Mouse (Mus musculus) spleen, postnatal 4 days (tissue): ENCODE data around the gene 6030408B16Rik.

Experiments used
- DNase-seq, 2 experiments: peaks; one replicate each; pipeline ENCODE4 v3.0.0; 2022; ENCODE audit warnings: low spot score in 2 of 2

The 6030408B16Rik gene

DNA sequence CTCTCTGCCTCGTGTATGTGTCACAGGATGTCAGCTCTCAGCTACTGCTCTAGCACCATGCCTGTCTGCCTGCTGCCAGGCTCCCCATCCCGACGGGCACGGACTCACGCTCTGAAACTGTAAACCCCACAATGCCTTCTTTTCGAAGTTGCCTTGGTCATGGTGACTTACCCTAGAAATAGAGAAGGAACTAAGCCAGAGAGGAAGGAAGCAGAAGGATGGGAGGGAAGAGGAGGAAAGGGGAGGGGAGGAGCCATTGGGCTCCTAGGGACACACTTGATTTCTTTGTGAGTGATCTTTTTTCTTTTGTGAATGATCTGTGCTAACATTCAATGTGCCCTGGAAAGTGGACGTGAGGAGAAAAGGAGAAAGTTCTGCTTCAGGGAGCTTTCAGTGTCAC lies 5.0 kb downstream of the 6030408B16Rik start:
- DNase-seq = no peak

DNA sequence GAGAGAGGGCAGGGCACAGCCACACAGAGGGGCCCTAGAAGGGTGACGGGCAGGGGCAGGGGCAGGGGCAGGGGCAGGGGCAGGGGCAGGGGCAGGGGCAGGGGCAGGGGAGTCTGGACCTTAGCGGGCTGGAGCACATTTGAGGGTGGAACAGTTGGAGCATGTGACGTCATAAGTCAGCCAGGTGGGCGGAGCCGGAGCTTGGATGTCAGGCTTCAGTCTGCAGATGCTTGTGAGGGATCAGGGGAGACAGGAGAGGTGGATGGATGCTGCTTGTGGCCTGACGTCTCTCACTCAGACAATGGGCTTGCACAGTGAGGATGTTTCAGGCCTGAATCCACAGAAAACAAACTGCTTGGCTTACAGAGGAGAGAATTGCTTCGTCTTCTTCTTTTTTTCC lies 5.5 kb downstream of the 6030408B16Rik start:
- DNase-seq = no peak

DNA sequence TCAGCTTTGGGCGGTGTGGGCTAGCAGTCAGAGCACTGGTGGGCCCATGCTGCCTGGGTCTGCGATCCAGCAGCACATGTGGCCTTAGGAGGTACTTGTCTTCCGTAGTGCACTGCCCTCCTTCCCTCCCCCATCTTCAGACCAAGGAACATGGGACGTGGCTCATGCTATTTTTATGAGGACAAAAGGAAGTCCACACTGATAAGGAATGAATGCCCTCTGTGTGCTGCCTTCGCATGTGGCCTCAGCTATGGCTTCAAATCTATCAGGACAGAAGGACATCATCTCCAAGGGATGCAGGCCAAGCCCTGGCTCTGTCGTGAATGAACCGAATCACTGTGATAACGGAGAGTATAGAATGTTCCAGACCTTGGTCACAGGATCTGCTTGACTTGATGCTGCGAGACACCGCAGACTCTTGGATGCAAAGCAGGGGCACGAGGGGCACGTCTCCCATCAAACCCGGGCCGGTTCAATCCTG lies 6.5 kb downstream of the 6030408B16Rik start:
- DNase-seq = no peak

DNA sequence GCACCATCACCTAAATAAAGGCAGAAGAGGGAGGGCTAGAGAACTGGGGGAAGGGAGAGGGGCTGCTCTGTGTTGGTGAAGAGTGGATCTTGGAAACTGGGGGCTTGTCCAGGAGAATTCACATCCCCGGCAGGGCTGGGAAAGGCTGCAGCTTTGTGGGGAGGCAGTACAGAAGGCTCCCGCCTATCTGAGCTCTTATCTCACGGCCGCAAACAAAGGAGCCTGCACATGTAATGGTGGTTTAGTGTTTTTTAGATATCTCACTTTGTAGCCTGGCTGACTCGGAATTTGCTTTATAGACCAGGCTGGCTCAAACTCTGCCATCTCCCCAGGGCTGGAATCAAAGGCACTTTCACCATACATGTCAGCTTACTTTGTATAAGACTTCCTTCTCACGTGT lies 7.1 kb downstream of the 6030408B16Rik start:
- no peak for DNase-seq

DNA sequence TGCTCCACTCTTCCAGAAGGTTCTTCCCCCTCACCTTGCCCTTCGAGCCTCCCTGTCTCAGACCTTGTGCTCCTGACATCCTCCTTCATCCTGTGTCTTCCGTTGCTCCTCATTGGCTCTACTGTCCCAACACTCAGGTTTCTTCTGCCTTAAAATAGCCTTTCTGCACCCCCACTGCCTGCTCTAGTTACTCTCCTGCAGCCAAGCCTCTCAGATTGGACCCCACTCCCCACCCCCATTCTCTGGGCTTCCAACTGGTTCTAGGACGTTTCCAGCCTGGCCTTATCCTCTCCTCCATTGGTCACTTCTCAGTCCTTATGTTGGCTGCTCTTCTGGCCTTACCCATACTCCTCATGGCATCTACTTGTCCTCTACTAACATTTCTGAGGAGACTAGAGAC lies 9.2 kb downstream of the 6030408B16Rik start:
- DNase-seq = no peak

DNA sequence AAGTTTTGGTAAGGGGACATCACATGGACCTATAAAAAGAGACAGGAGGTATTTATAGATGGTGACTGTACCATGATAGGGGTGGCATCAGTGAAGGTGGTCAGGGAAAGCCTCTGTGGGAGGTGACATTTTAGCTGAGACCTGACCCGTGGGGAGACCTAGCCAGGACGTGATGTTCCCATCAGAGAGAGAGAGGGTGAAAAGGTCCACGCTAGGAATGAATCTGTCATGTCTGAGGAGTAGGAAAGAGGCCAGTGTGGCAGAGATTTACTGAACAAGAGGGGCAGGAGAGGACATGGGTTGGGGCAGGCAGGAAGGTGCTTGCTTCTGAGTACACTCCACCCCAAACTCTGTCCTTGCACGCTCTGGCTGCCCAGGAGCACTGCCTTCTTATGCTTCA lies 10.8 kb downstream of the 6030408B16Rik start:
- no peak for DNase-seq

DNA sequence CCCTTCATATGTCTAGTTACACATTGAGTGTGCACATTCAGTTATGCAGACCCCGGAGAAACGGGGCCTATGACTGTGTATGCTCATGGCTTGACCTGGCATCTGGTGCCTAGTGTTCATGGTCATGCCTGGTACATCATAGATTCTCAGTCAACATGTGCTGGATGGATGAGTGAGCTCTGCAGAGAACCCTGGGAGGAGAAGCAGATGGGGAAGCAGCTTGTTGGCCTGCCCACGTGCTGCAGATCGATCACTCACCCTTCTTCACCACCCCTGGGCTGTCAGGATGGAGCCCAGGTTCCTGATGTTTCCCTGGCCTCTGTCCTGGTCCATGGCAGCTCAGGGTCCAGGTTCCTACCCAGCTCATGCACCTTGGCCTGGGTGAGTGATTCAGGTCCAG lies 13.4 kb downstream of the 6030408B16Rik start:
- DNase-seq = no peak

DNA sequence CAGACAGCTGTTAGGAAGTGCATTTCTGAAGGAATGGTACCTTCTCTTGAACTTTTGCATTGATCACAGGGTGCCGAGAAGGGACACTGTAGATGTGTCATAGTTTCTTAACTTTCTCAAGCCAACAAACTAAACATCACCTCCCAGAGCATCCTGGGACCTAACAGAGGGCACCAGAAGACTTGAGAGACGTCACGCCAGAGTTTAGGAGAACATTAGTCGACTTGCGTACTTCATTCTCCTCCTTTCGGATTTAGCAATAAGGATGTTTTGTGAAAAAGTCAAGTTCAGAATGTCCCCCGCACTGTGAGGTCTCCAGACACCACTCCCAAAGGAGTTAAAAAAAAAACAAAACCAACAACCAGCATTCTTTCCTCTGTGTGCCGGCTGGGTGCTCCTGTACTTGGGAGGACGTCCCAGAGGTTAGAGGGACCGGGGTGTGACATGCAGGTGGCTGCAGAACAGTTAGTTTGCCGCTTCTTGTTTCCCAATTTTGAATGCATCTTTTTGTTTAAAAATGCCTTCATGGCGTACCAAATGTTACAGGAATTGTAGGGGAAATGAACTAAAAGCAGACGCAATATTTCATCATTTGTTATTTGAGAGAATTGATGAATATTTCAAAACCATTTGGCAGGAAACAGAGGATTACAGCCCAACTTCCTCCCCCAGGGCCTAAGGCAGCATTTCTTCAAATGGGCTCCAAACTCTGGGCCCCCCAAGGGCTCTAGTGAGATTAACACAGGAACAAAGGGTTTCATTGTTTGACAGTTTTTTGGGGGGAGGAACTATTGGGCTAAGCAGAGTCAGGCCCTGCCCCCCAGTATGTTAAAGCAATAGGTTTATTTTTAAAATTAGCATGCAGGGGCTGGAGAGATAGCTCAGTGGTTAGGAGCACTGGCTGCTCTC lies 15.7 kb downstream of the 6030408B16Rik start:
- no peak for DNase-seq

DNA sequence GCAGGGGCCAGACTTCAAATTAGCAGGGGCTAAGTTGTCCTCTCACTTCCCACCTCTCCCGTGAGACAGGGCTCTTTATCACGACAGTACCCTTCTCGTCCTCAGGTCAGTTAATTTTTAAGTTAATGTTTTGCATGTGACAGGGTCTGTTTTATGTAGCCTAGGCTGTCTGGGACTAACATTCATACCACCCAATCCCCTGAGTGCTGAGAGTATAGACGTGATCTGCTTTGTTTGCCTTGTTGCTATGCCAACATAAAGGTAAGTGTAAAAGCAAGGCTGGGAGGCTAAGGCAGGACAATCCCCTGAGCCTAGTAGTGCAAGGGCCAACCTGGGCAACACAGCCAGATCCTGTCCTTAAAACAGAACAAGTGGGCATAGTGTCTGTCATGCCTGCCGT lies 16.5 kb downstream of the 6030408B16Rik start:
- no peak for DNase-seq

DNA sequence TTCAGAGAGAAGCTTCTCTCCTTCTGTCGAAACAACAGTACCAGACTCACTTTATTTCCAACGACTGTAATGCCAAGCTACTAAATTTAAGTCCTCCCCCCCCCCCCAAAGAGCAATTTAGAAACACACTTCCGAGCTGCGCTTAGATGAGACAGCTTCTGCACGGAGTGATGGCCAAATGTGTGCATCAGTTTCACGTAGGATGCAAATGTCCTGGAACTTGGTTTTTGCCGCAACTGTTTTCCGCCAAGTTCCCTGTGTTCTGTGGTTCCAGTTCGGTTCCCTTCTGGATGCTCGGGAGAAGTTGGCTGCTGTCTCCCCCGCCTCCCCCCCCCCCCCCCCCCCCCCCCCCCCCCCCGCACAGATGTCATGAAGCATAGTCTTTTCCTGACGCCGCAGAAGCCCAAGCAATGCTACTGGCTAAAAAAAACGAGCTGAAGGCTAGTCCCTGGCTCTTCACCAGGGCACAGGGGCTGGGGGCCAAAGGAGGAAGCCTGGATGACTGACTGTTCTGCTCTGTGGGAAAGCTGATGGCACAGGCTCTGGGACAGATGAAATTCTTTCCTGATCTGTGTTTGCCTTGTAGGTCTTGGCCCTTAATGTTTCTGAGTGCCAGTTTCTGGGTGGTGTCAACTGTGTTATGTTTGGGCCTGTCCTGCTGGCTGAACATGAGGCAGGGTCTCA lies 18.2 kb downstream of the 6030408B16Rik start:
- DNase-seq = no peak

DNA sequence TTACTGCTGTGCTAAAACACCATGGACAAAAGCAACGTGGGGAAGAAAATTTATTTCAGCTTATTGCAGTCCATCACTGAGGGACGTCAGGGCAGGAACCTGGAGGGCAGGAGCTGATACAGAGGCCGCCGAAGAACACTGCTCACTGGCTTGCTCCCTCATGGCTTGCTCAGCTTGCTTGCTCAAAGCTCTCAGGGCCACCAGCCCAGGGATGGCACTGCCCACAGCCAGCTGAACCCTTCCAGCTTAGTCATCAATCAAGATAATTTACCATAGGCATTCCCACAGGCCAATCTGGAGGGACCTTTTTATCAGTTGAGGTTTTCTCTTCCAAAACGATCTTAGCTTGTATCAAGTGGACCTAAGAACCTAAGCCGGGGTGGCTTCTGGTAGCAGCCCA lies 19.0 kb downstream of the 6030408B16Rik start:
- DNase-seq = no peak

DNA sequence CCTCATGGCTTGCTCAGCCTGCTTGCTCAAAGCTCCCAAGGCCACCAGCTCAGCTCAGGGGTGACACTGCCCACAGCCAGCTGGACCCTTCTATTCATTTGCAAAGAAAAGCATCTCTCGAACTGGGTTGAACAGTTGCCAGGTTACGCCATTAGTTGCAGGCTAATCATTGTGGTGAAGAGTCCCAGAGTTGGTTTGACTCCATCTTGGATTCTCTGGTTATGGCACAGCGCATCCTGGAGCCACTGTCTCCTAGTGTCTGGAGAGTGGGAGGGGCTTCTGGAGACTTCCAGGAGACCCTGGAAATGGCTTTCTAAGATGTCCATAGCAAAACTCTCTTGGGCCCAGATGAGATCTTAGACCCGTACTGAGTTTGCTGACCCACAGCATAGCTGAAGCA lies 22.4 kb downstream of the 6030408B16Rik start:
- DNase-seq = no peak

DNA sequence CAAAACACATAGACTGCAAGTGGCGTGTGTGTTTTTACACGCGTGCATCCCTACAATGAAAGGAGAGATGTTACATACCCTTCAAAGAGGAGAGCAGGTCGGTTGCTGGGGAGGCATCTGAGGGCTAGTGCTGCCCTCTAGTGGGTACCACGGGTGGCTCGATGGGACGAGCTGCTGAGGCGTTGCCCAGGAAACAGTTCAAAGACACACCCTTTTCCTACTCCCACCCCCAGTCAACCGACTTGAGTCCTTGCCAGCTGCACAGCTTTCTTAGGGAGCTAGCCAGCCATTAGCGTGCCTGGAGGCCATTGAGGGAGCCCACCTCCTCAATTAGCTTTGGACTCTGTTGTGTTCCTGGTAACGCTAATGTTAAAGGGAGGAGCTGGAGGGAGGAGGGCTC lies 22.8 kb downstream of the 6030408B16Rik start:
- peak; percentile 82 to 91 for DNase-seq

DNA sequence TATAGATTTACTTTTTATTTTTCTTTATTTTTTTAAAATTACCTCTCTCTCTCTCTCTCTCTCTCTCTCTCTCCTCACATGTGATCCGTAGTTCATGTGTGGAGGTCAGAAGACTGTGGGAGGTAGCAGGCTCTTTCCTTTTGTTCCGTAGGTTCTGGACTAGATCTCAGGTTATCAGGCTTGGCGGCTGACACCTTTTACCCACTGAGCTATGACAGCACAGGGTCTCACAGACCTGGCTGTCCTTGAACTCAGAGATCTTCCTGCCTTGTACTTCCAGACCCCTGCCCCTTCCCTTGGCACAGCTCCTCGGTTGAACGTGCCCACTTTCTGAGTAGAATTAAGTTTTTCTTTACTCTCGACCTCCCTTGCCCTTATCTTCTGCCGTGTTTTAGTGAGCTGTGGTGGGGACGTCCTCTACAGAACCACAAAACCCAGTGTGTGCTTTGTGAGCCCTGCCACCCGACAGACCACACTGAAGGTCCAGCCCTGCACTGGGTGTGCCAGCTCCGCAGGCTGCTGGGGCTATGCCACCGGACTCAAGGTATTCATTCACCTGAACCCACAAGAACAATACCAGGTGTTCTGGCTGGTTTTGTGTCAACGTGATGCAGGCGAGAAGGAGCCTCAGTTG lies 23.4 kb downstream of the 6030408B16Rik start:
- no peak for DNase-seq

DNA sequence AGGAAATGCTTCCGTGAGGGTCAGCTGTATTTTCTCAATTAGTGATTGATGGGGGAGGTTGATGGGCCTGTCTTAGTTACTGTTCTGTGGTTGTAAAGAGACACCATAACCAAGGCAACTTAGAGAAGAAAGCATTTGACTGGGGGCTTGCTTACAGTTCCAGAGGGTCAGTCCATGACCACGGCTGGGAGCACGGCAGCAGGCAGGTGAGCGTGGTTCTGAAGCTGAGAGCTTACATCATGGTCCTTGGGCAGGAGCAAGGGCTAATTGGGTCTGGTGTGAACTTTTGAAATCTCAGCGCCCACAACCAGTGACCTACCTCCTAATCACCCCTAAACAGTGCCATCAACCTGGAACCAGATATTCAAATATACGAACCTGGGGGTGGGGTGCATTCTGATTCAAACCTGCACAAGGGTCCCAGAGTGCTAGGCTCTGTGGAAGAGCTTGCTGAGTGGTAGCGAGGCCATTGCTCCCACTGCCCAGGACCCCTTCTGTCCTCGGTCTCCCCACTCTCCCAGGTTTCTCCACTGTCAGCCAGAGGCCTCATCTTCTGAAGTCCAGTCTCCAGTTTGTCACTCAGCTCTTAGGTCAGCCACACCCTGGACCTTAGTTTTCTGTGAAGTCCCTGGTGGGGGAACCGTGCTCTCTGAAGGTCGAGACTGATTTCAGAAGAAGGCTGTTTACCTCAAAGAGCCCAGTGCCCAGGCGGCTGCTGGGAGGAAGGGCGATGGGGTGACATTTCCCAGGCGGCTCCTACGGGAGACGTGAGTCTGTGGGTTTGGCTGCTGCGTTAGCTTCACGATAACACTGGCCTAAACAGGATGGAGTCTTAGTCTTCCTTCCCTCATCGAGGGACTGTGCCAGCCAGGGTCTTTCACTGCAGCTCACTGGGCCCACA lies 24.2 kb downstream of the 6030408B16Rik start:
- no peak for DNase-seq

DNA sequence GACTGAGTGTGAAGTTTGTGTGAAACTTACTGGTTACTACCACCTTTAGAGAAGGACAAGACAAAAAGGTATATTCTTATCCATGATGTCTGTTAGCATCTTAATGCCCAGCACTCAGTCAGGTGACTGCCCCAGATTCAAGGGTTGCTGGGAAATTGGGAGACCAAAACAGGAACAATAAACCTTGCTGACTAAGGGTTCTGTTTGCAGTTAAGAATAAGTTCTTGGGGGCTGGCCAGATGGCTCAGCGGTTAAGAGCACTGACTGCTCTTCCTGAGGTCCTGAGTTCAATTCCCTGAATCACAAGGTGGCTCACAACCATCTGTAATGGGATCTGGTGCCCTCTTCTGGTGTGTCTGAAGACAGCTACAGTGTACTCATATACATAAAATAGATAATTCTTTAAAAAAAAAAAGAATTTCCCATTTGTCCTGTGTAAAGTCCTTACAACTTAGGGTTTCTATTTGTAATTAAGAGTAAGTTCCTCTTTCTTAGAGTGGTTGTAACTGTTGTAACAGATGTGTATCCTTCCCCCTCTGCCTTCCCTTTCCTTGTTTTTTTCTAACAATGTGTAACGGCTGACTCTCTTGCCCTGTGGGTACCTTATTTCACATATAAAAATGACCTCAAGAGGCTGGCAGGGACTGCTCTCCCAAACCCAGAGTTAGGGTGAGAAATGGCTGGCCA lies 24.9 kb downstream of the 6030408B16Rik start:
- DNase-seq = peak in 1 of 2 experiments; percentile 12

DNA sequence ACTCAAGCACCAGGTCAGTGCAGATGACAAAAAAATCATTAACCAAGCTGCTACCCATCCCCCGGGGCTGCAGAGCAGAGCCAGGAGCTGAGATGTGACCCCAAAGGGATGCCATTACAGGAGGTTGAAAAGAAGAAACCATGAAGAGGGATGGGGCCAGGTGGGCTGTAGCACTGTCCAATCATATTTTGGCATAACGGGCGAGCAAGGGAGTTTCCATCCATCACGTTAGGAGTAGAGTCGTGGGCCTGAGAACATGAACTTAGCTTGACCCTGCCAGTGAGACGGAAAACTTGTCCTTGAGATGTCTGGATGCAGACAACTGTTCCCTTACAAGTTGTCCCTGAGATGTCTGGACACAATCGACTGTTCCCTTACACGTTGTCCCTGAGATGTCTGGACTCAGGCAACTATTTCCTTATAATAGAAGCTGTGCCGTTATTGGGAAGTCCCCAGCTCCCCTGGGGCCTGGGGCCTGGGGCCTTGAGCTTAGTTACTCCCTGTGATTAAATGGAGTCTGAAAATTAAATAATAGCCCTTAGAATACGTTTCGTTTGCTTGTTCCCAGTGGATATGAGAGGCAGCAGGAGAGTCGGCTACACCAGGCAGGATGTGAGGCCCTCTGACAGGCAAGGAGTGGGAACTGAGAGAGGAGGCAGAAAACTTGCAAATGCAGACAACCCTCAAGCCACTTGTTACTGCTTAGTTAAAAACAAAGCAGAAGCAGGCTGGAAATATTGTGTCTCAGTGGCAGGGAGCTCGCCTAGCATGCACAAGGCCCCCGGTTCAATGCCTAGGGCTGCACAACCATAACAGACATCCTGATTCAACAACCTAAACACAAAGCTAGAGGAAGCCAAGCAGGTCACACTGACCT lies 26.1 kb downstream of the 6030408B16Rik start:
- no peak for DNase-seq

DNA sequence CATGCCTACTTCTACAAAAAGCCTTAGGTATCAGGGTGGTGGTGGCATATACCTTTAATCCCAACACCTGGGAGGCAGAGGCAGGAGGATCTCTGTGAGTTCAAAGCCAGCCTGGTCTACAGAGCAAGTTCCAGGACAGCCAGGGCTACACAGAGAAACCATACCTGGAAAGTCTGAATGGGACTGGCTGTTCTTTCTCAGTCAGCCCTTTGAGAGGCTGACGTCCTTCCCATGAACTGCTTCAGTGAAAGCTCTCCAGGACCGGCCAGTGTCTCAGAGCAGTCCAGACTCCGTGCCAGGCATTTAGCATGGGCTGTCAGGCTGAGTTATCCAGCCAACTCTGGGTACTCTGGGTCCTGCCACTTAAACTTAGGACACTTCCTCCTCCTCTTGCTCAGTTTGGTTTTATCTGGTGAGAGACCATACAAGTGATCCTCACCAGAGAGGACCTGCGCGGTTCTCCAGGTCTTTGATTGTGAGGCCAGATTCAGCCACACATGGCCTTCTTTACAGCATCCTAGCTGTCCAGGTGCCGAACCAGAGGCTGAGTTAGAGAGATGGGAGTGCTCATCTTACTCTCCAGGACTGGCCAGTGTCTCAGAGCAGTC lies 27.1 kb downstream of the 6030408B16Rik start:
- DNase-seq = no peak

DNA sequence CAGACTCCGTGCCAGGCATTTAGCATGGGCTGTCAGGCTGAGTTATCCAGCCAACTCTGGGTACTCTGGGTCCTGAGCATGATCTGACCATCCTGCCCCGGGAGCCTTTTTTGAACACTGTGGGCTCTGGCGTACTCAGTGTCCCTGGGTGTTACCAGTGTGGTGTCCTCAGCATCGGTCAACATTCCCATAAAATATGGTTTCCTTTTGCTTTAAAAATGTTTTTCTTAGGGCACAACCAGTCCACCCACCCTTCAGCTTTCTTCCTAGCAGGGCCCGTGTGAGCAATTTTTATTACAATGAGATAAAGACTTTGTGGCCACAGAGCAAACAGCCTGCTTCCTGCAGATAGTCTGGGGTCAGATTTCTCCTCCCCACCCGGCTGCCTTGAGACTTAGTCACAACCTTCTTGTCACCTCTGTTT lies 27.6 kb downstream of the 6030408B16Rik start:
- no peak for DNase-seq
